In genomic region chr11:5924699-5925098, GRCm38 (mm10) we compare ENCODE assay signal across 1 mouse cellular context.
TF ChIP-seq lines count a peak whose summit lies in the region.

No protein-coding gene starts in this region.

TF ChIP-seq in CH12.LX, 34 proteins besides CTCF, POLR2A, EP300 and RAD21 (continued from another document):
- TF ChIP-seq MEF2A (IDR thresholded peaks at IDR 0.05; ENCODE audit: borderline replicate concordance, low read depth, low read length) (no peak), GABPA (IDR thresholded peaks at IDR 0.05; ENCODE audit: insufficient replicate concordance, low read depth, low read length) (no peak), SMC3 (IDR thresholded peaks at IDR 0.05; ENCODE audit: low read depth, low read length) (no peak), IRF4 (IDR thresholded peaks at IDR 0.05; ENCODE audit: low read depth, low read length) (0 out of 2 replicates have a peak, but pooled peaks have one; percentile 13), ZC3H11A (IDR thresholded peaks at IDR 0.05; ENCODE audit: low read depth, low read length) (no peak)
